Mouse (Mus musculus): ENCODE data around the gene Gm21833.
"Not testable (repeated sequence)": the region's sequence is repeated elsewhere in the genome, so short reads cannot be mapped to it uniquely, and the experiment has no call there.

Gene Gm21833

GRCm38 (mm10) chr16:82828082-82828481 lies at the start of gene Gm21833:
Gm21833 (plus strand) TSS chr16:82828382.
- DNase-seq (ENCODE audit: extremely low spot score, low spot score), result not testable (repeated sequence)

GRCm38 (mm10) chr16:82789521-82789920 lies 38.7 kb upstream of the Gm21833 start:
- DNase-seq (ENCODE audit: extremely low spot score, low spot score), result no peak

DNA sequence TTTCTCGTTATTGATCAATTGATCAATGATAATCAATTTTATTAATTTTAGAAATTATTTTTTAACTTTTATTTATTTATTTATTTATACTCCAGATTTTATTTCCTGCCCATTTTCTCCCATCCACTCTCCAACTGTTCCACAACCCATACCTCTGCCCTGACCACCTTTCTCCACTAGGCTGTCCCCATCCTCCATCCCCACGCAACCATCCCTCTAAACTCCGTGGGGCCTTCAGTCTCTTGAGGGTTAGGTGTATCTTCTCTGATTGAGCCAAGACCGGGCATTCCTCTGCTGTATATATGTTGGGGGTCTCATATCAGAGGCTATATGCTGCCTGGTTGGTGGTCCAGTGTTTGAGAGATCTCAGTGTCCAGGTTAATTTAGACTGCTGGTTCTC lies 31.7 kb upstream of the Gm21833 start:
- DNase-seq (ENCODE audit: extremely low spot score, low spot score), result no peak

DNA sequence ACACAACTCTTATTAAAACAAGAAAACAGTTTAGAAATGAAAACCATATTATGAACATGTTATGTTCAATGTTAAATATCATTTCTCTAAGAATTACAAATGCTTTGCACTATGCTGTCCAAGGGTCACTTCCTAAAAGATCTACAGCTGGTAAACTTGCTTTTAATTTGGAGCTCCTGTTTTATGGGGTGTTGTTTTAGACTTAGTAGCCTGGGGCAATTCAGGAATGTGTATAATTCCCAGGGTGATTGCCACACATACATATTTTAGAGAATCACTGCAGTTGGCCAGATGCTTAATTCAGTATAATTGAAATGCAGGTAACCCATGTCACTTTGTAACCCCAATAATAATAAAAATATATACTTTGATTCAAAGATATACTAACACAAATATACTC lies 12.9 kb upstream of the Gm21833 start:
- no peak for DNase-seq (ENCODE audit: extremely low spot score, low spot score)

- DNase-seq (ENCODE audit: extremely low spot score, low spot score), result no peak
Measured at GRCm38 (mm10) chr16:82816615-82817014, 11.6 kb upstream of the Gm21833 start.

DNA sequence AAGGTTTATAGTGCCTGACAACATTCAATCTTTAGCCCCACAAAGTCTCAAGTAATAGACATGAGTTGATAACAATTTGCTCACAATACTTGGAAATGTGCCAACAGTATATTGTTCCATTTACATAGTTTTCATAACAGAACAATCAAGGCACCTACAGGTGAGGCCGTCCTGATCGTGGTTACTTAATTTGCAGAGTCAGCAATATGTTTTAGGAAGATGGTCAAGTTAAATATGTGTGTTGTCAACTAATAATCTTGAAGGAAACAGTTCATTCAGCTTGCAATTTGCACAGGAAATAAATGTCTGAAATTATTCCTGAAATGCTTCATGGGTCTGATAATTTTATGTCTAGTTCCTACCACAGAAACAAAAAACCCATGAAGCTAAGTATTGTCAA lies 27.6 kb downstream of the Gm21833 start:
- no peak for DNase-seq (ENCODE audit: extremely low spot score, low spot score)

- DNase-seq (ENCODE audit: extremely low spot score, low spot score), result no peak
Measured at GRCm38 (mm10) chr16:82864590-82864989, 36.4 kb downstream of the Gm21833 start.

Data from neural tube, embryonic 10.5 days (tissue).